Mouse (Mus musculus) thymus, postnatal 25 days (tissue): Measurements from ENCODE around the gene Reck.

Experiments
- DNase-seq: peaks from one replicate; pipeline ENCODE4 v3.0.0; 2022

The Reck gene

GRCm38 (mm10) chr4:43906443-43906842 is 31.1 kb downstream of the Reck start:
- DNase-seq: peak; percentile 73

DNA sequence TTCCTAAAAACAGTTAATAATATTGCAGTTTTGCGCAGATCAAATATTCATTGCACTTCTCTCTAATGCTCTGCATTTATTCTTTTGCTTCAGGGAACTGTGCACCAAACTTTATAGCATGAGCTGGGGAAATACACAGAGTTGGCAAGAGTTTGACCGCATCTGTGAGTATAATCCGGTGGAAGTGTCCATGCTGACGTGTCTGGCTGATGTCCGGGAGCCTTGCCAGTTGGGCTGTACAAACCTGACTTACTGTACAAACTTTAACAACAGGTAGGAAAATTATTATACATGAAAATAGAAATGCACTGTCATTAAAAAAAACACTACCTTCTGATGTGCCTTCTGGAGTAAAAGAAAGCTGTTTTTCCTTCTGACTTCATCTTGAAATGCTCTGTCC is 42.9 kb downstream of the Reck start:
- DNase-seq: no peak

- no peak for DNase-seq
These were observed 45.3 kb downstream of the Reck start for GRCm38 (mm10) chr4:43920602-43921001.

DNA sequence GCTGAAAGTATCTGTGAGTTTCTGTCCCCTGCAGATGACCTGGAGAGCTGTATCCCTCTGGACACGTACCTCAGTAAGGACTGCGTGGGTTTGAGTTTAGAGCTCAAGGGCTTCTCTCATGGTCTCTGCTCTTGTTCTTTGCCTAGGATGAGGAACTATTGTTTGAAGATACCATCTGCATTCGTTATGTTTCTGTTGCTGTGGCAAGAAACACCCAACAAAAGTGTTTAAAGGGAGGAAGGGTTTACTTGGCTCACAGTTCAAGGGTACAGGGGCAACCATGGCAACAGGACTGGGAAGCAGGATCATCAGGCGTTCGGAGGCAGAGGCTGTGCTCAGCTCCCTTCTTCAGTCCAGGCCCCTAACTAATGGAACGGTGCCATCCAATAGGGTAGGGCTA is 49.8 kb downstream of the Reck start:
- DNase-seq: no peak

DNA sequence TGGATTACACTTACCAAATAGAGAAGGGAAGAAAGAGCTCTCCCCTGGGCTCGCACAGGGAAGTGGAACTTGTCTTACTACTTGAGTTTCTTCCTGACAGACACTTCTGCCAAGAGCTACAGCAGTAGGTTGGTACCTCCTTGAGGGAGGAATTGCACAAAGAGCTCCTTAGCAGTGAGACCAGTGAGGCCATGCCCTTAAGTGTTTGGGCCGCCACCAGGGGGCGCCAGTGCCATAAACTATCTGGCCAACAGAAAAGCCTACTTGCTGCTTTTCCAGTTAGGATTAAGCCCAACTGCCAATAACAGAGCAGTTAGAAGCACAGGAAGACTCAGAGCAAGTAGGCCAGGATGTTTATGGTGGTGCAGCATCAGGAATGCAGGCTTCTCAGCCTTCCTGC is 50.4 kb downstream of the Reck start:
- DNase-seq: peak; percentile 78

GRCm38 (mm10) chr4:43927826-43928225 is 52.5 kb downstream of the Reck start:
- DNase-seq: peak; percentile 56

DNA sequence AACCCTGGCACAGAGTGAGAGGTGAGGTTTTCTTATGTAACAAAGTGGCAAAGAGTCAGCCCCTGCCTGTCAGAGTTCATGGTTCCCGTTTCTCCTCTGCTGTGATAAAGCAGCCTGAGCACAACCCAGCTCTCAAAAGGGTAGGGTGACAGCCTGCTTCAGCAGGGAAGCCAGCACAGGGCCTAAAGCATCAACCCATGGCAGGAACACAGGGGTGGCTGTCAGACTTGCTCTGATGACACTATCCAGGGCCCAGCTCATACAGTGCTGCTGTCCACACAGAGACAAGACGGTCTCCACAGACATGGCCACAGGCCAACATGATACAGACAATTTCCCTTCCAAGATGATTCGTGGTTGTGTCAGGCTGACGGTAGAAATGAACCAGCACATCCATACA is 56.5 kb downstream of the Reck start:
- no peak for DNase-seq

DNA sequence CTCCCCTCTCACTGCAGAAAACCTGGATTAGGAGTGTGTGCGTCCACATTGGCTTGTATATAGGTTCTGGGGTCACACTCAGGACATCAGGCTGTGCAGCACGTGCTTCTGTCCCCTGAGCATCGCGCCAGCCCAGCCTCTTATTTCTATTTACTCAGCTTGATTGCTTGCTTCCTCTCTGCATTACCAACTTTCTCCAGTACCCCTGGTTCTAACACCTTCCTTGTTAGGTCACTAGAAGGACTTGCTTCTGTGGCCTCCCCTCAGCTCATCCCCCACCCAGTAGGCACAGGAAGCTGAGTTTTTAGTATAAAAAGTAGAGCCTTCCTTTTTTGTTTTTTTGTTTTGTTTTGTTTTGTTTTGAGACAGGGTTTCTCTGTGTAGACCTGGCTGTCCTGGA is 60.9 kb downstream of the Reck start:
- DNase-seq: no peak

DNA sequence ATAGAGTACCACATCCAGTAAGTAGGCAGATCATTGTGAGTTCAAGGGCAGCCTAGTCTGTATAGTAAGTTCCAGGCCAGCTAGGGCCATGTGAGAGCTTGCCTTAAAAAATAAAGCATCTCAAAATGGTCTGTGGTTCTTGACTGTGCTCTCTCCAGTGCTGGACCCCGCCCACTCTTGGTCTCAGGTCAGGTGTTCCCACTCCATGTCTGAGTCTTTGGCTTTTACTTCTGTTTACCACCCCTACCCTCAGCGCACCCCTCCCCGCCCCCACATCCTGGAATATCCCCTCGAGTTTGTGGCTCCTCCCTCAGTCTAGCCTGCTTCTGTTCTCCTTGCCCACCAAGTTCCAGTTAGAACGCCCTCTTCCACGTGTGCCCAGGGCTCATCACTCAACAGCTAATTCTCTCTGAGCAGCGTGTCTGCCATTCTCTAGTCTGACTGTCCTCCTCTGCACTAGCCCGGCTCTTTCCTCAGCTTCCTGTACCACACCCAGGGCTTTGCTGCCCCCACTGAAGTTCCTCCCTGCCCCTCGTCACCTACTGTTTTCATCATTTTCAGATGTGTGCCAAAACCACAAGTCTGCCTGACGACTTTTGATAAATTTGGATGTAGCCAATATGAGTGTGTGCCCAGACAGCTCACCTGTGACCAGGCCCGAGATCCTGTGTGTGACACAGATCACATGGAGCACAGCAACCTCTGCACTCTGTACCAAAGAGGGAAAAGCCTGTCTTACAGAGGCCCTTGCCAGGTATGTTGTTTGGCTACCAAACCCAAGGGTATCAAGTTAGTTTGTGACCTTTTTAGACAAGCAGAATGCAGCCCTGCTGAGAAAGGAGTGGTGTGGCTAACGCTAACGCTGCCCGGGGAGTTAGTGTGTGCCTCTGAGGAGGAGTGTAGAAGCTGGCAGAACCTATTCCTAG is 61.7 kb downstream of the Reck start:
- DNase-seq: no peak

DNA sequence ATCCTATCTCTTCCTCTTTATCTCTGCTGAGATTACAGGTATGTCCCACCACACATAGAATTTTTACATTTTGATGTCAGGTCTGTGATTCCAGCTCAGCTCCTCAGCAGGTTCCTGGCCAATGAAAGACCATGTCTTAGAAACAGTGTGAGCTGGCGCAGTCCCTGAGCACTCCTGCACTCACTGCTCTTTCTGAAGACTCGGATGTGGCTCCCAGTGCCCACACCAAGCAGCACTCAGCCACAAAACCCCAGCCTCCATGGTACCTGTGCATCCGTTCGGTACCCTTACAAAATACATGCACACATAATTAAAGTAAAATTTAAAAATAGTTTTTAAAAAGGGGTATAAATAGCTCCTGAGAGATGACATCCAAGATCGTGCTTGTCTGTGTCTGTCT is 66.0 kb downstream of the Reck start:
- DNase-seq: no peak

DNA sequence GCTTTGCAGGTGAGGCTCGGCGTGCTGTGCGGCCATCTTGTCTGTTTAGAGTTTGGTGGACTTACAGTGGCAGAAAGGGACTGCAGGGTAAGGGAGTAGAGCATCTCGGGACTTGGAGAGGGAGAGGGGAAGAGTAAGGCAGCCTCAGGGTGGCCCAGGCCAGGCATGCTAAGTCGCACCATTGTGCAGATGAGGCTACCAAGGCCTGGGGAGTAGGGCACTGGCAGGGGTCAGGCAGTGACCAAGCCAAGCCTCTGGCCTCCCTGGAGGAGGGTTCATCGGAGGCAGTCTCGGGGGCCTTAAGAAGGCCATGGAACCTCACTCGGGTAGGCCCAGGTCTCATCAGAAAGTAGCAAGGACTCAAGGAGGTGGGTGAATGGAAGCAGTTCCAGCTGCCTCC is 67.1 kb downstream of the Reck start:
- DNase-seq: no peak

DNA sequence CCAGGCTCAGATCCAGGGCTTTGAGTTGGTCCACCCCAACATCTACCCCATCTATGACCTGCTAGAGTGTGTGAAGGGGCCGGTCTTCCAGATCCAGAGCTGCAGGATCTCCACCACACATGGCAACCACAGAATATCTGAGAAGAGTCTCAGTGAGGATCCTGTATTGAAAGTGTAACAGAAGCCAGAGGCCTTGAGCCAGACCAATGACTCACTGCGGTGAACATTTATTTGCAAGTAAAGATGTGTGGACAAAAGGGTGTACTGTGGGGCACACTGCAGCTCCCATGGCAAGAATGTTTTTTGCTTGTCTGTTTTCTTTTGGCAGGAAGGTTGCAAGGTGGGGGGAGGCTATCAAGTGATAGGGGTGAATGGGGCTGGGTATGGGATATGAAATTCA is 72.2 kb downstream of the Reck start:
- DNase-seq: no peak

- DNase-seq: peak; percentile 89
These were observed 82.0 kb downstream of the Reck start, which contains the start of gene Glipr2 for GRCm38 (mm10) chr4:43957292-43957845. Glipr2 (plus strand) TSS chr4:43957401.

- peak; percentile 61 for DNase-seq
These were observed 82.6 kb downstream of the Reck start for GRCm38 (mm10) chr4:43957846-43958461.

- no peak for DNase-seq
These were observed 84.3 kb downstream of the Reck start for GRCm38 (mm10) chr4:43959523-43960179.

- no peak for DNase-seq
These were observed 84.9 kb downstream of the Reck start for GRCm38 (mm10) chr4:43960207-43960606.

- DNase-seq: peak; percentile 33
These were observed 89.0 kb downstream of the Reck start for GRCm38 (mm10) chr4:43964326-43964833.

- DNase-seq: no peak
These were observed 89.8 kb downstream of the Reck start for GRCm38 (mm10) chr4:43964951-43965684.

- no peak for DNase-seq
These were observed 90.7 kb downstream of the Reck start for GRCm38 (mm10) chr4:43965856-43966535.

DNA sequence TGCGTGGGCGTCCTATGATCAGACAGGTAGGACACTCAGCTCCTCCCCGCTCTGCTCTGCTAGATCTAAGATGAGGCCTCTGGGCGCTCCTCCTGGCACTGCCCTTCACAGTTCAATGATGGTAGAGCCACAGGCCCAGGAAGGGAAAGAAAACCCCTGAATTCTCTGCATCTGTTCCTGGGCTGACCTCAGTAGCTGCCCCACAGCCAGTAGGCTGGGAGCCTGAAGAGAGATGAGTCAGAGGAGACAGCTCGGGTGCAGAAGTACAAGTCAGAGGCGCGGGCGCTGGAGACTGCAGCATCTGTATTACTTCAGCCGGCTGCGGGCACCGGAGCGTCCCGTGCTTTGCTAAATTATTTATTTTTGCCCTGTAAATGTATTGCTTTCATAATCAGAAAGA is 93.3 kb downstream of the Reck start:
- DNase-seq: no peak

DNA sequence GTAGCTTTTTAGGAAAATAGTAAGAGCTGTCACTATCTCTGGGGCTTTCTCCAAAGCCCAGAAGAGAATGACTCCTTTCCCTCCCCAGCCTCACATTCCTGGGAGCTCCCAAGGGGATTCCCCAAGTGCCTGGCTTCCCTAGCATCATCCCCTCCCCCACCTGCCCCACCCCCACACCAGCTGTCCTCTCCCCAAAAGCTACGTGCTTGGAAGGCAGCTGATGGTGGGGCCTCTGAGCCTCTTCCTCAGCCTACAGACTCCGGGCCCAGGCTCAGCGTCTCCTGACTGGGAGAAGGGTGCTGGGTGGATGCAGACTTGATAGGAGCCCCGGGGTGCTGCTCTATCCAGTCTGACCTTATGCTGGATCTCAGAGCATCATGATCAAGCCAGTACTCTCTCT is 94.0 kb downstream of the Reck start:
- no peak for DNase-seq
